In genomic region chr4:119911071-119911904, GRCm38 (mm10) we compare ENCODE assay signal across 10 mouse cellular contexts.
DNase-seq lines count a peak whose midpoint lies in the region; ATAC-seq and TF ChIP-seq lines count a peak whose summit lies in the region.
"Had no signal": no experiment of that assay in that cellular context is flagged by ENCODE, and none has a peak within 500 bp of the region (broad histone marks: within the 10 kb centered on the region; RNA-seq: fewer than 3 reads in every experiment).

No protein-coding gene starts in this region.

- ATAC-seq in cerebellum, adult (ENCODE audit: insufficient number of reproducible peaks, low FRiP score, low TSS enrichment): peak; percentile 33; the same call in 1 of the 2 replicates

- peak; percentile 61 to 87 for DNase-seq in adrenal gland, adult (ENCODE audit: inconsistent age in 2 of 2, low spot score in 1 of 2)
- no peak for DNase-seq in adrenal gland, postnatal 25 days
- DNase-seq in layer of hippocampus, adult 2 months (ENCODE audit: low spot score in 2 of 2): no peak
- no peak for DNase-seq in layer of hippocampus, adult 8-10 months (ENCODE audit: low spot score in 2 of 2)
- peak; percentile 52 to 53 for DNase-seq in heart, postnatal 10 days
- no peak for DNase-seq in frontal cortex, postnatal 10 days (ENCODE audit: low spot score in 2 of 2)
- no peak for DNase-seq in neural tube, embryonic 10.5 days (ENCODE audit: extremely low spot score, low spot score)

- TF ChIP-seq CTCF in layer of hippocampus, adult 2 months (conservative IDR thresholded peaks at IDR 0.05): no peak

- intact Hi-C loops in heart, postnatal 10 days (cut with DNase I): no loop called here

- peak overlapping the region; percentile 47; the same call in 1 of the 2 replicates for H3K27ac ChIP-seq in layer of hippocampus, adult 2 months
- H3K27ac ChIP-seq: heart, embryonic 13.5 days; neural tube, embryonic 12.5 days had no signal

- H3K4me3 ChIP-seq in layer of hippocampus, adult 2 months: no peak overlapping the region
- H3K4me3 ChIP-seq: heart, embryonic 13.5 days; neural tube, embryonic 12.5 days had no signal

Comparison
In these comparisons a context has a peak if more than half of its experiments do, and no peak if none do; other contexts are left out.
1. DNase-seq: peak in adrenal gland, adult (2 of 2) and heart, postnatal 10 days (2 of 2); none in adrenal gland, postnatal 25 days (single experiment), layer of hippocampus, adult 2 months (0 of 2), layer of hippocampus, adult 8-10 months (0 of 2), frontal cortex, postnatal 10 days (0 of 2) and neural tube, embryonic 10.5 days (single experiment).